Mouse (Mus musculus): ENCODE results near the gene Pigu.
A peak's percentile ranks its signal among the peaks of the same experiment; 100 is the strongest.

The Pigu gene

GRCm38 (mm10) chr2:155284647-155285046, 72.6 kb downstream of the Pigu start:
- no peak for DNase-seq

GRCm38 (mm10) chr2:155283793-155284192, 73.4 kb downstream of the Pigu start:
- DNase-seq = no peak

GRCm38 (mm10) chr2:155280116-155280515, 77.1 kb downstream of the Pigu start:
- DNase-seq = no peak

GRCm38 (mm10) chr2:155279163-155279562, 78.1 kb downstream of the Pigu start:
- no peak for DNase-seq

- DNase-seq = no peak
These were observed 78.9 kb downstream of the Pigu start for GRCm38 (mm10) chr2:155278361-155278760.

GRCm38 (mm10) chr2:155277721-155278120, 79.5 kb downstream of the Pigu start:
- peak; percentile 11 for DNase-seq

- peak; percentile 77 for DNase-seq
These were observed 80.5 kb downstream of the Pigu start for GRCm38 (mm10) chr2:155276621-155277175.

GRCm38 (mm10) chr2:155276195-155276594, 81.0 kb downstream of the Pigu start, which contains the start of gene Map1lc3a:
TSS of gene Map1lc3a (plus strand) at chr2:155276297.
- DNase-seq = peak; percentile 96

- no peak for DNase-seq
These were observed 83.6 kb downstream of the Pigu start for GRCm38 (mm10) chr2:155273603-155274002.

GRCm38 (mm10) chr2:155272396-155273170, 84.6 kb downstream of the Pigu start:
- DNase-seq = no peak

GRCm38 (mm10) chr2:155271957-155272356, 85.3 kb downstream of the Pigu start:
- DNase-seq = peak; percentile 63

GRCm38 (mm10) chr2:155266896-155267295, 90.3 kb downstream of the Pigu start:
- DNase-seq = no peak

- no peak for DNase-seq
These were observed 91.7 kb downstream of the Pigu start for GRCm38 (mm10) chr2:155265526-155265925.

GRCm38 (mm10) chr2:155249588-155249987, 107.6 kb downstream of the Pigu start:
- DNase-seq = no peak

GRCm38 (mm10) chr2:155248718-155249117, 108.5 kb downstream of the Pigu start:
- DNase-seq = no peak

GRCm38 (mm10) chr2:155248206-155248605, 109.0 kb downstream of the Pigu start:
- no peak for DNase-seq

- DNase-seq = no peak
These were observed 111.0 kb downstream of the Pigu start for GRCm38 (mm10) chr2:155246231-155246630.

- DNase-seq = no peak
These were observed 114.9 kb downstream of the Pigu start for GRCm38 (mm10) chr2:155242296-155242855.

GRCm38 (mm10) chr2:155240915-155241314, 116.3 kb downstream of the Pigu start:
- peak; percentile 66 for DNase-seq

GRCm38 (mm10) chr2:155237276-155237675, 120.0 kb downstream of the Pigu start:
- DNase-seq = peak; percentile 18

- DNase-seq = peak; percentile 99
These were observed 120.8 kb downstream of the Pigu start, which contains the start of gene Dynlrb1 for GRCm38 (mm10) chr2:155236362-155236992. TSS of gene Dynlrb1 (plus strand) at chr2:155236533.

- DNase-seq = no peak
These were observed 121.4 kb downstream of the Pigu start for GRCm38 (mm10) chr2:155235746-155236361.
